Mouse (Mus musculus) right cerebral cortex, postnatal 36 days (tissue): ENCODE measurements around the gene Atp6v1g1.

Experiments
- DNase-seq, 2 experiments: peaks; one replicate each; pipeline ENCODE4 v3.0.0; 2022; ENCODE audit warnings: low spot score in 2 of 2, mixed read lengths in 1 of 2

Gene Atp6v1g1

DNA sequence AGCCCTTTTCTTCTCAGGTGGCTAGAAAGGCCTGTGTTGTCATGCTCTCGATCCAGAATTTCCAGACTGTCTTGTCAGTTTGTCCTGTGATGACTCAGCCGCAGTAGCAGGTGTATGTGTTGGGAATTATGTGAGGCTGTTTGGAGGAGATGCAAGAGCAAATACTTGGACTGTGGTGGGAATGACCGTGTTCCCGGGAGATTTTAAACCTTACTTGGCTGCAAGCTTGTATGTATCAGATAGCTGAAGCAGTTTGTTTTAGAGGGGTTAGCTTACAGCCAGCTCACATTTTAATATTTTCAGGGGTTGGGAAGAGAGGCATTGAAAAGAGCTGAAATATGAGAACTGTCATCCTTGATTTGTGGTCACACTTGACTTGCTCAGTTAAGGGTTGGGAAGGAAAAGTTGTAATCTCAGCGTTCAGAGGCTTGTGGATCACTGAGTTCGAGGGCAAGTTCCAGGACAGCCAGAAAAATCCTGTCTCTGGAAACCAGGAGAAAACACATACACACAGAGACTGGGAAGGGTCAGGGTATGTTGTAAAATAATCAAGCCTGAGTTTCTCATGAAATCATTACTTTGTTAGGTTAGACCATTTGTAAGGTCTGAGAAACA is 2.0 kb downstream of the Atp6v1g1 start:
- DNase-seq: no peak

DNA sequence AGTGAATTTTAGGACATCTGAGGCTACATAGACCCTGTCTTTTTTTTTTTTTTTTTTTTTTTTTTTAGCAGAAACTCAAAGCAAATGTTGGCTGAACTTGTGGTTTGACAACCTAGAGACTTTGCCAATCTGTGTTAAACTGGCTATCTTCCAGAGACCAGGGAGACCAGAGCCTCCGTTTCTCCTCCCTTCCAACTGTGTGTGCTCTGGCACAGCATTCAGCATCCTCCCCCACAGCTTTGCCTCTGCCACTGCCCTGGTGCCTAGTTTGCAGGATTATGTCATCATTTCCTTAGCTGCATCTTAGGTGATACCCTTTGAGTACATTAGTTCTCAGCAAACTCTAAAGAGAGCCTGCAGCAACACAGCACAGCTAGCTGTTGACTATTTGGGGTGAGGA is 3.2 kb downstream of the Atp6v1g1 start:
- no peak for DNase-seq

- no peak for DNase-seq
These were observed 3.9 kb downstream of the Atp6v1g1 start for GRCm38 (mm10) chr4:63548491-63548890.

GRCm38 (mm10) chr4:63550908-63551307 is 6.3 kb downstream of the Atp6v1g1 start:
- no peak for DNase-seq

GRCm38 (mm10) chr4:63552865-63553264 is 8.3 kb downstream of the Atp6v1g1 start:
- peak in 1 of 2 experiments; percentile 50 for DNase-seq

GRCm38 (mm10) chr4:63553789-63554576 is 9.4 kb downstream of the Atp6v1g1 start:
- DNase-seq: no peak

GRCm38 (mm10) chr4:63554616-63555015 is 10.0 kb downstream of the Atp6v1g1 start:
- DNase-seq: no peak

- no peak for DNase-seq
These were observed 10.5 kb downstream of the Atp6v1g1 start for GRCm38 (mm10) chr4:63555111-63555510.

- no peak for DNase-seq
These were observed 12.1 kb downstream of the Atp6v1g1 start for GRCm38 (mm10) chr4:63556665-63557064.

DNA sequence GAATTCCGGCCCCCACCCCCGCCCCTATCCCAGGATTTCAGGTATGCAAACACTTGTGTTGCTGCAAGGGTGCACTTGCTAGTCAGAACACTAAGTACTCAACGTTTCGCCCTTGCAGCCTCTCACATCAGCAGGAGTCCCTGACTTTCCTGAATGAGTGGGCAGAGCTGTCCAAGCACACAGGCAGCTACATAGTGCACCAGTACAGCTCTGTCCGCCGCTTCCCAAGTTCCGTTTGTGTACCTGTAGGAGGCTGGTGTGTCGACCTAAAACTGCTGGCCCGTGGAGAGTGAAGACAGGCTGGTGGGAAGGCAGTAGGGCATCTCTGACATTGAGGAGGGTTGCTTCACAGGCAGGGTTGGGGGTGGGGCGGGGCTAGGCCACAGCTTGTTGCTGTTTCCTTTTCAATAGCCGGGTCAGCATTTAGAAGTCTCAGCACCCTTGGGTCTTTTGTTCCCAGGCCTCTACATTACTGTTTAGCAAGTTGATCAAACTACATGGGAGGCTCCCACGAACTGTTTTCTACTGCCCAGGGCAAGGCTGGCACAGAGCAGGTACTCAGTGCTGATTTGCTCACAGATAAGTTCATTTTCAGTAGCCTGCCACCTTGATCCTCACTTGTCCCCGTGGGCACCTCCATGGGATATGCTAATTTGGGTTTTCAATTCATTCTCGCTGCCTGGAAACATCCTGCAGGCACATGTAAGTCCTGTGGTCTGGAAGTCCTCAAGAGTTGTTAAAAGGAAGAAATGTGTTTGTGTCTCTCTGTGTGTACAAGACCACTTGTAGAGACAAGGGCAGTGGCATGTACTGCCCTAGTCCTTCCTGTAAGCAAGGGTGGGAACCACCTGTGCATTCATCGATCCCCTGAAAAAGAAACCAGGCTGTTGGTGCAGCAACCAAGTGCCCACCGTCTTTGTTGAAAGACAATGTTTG is 12.8 kb downstream of the Atp6v1g1 start:
- no peak for DNase-seq

GRCm38 (mm10) chr4:63558407-63559081 is 14.0 kb downstream of the Atp6v1g1 start, which contains the start of gene Tmem268:
Gene Tmem268 (plus strand): TSS chr4:63558781.
- peak; percentile 38 to 46 for DNase-seq

- DNase-seq: no peak
These were observed 14.6 kb downstream of the Atp6v1g1 start for GRCm38 (mm10) chr4:63559127-63559697.

DNA sequence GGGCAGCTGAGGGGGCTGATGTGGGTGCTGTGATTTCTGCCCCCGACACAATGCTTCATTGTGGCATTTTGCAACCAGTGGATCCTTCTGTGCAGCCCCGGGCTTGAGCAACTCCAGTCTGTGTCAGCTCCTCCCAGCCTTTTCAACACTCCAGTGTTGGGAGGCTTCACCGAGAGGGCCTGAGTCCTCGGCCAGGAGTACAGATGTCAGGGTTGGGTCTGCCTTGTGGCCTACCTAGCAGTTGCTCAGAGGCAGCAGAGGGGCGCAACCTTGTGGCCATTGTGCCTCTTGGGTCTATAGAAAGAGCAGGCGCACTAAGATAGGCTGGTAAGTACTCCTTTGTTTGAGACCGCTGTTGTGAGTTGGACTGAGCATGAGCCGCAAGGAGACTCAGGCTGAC is 15.5 kb downstream of the Atp6v1g1 start:
- DNase-seq: no peak

DNA sequence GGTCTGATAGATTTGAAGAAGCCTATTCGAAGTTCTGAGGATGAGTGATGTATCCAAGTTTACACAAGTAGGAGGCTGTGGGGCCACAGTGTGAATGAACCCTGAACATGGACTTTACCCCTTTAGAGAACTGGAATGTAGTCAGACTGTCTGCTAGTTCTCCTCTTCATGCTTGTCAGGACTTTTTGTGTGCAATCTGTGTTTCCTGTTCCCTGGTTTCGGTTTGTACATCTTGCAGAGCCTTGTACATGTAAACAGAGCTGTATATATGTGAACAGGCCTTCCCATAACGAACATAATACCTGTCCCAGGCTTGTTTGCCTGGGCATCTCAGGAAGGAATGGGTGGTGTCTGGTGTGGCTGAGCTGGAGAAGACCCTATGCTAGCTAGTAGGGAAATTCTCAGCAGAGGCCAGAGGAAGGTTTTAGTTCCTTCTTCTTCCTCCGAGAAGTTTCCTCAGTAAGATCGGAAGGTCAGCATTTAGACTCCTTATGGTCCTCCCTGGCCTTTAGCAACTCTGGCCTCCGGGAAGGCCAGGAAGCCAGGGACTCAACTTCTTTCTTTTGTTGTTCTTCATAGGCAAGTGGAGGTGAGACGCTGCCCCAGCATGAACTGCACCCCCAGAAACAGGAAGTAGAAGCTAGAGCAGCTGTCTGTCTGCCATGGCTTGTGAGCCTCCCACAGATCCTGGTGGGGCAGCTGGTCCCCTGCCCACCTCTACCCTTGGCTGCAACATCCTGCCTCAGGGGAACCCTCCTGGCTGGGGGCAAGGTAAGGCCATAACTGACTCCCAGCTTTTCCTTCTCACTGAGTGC is 17.5 kb downstream of the Atp6v1g1 start:
- no peak for DNase-seq

GRCm38 (mm10) chr4:63562742-63563141 is 18.2 kb downstream of the Atp6v1g1 start:
- DNase-seq: no peak

DNA sequence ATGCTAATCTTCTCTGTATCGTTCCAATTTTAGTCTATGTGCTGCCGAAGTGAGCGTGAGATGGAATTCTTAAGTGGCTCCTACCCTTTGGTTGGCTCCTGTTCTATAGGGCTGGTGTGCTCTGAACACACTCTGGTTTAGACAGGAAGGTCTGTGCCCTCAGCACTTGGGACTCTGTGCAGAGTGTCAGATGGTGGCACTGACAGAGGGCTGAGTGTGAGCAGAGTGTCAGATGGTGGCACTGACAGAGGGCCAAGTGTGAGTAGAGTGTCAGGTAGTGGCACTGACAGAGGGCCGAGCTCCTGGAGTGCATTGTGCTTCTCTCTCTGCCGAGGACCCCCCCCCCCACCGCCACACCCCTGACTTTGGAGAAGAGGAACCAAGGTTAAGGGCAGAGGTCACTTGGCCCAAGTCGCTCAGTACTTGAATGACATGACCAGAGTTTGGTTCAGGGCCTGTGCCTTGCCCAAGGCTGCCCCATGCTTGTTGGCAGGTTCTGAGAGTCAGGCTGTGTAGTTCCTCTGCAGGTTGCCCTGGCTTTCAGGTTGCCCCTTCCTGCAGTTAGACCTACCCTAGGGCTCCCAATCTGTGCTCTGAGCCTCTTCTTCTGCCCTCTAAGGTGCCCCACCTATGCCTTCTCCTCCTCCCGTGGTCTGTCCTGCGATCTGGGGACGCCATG is 23.3 kb downstream of the Atp6v1g1 start:
- DNase-seq: no peak

- DNase-seq: no peak
These were observed 24.8 kb downstream of the Atp6v1g1 start for GRCm38 (mm10) chr4:63569322-63569721.

GRCm38 (mm10) chr4:63570208-63570781 is 25.7 kb downstream of the Atp6v1g1 start:
- no peak for DNase-seq

DNA sequence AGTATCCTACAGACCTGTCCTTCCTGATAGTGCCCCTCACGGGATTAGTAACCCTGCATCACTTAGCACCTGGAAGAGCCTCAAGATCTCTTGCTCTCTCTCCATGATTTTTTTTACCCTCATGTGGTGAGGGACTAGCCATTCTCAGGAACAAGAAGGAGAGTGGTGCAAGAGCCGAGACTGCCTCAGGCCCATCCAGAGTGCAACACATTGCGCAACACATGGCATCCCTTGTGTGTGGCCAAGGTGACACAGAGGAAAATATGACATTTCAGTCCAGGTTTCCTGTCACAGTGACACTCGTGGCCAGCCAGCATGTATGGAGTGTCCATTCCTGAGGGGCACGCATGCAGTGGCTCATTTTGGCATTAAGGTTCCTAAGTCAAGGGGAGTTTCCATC is 28.0 kb downstream of the Atp6v1g1 start:
- no peak for DNase-seq
